In the genomic region with DNA sequence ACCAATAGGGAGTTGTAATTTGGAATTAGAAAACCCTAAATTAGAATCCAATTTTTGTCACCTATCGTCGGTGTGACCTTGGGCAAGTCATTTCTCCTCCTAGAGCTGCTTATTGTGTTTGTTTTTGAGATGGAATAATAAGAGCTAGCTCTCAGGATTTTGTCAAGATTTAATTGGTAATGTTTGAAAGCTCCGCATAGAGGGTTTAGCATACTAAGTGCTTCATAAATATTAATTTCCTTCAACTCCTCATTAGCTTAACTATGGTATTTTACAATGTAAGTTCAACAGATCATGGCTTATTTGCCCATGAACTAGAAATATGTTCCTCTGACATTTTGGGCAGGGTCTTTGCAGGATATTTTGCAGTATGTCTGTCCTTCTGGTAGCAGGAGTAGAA, we compare ENCODE assay signal across 15 mouse cellular contexts.
DNase-seq lines count a peak whose midpoint lies in the region; ATAC-seq lines count a peak whose summit lies in the region.
"Had no signal": no experiment of that assay in that cellular context is flagged by ENCODE, and none has a peak within 500 bp of the region (broad histone marks: within the 10 kb centered on the region; RNA-seq: fewer than 3 reads in every experiment).

No protein-coding gene starts in this region.

- H3K9me3 ChIP-seq in forebrain, embryonic 13.5 days (replicated peaks) = no peaks in the 10 kb centered on the region
- H3K9me3 ChIP-seq in forebrain, embryonic 10.5 days = no peaks in the 10 kb centered on the region
- no peaks in the 10 kb centered on the region for H3K9me3 ChIP-seq in forebrain, embryonic 15.5 days
- no peaks in the 10 kb centered on the region for H3K9me3 ChIP-seq in forebrain, embryonic 12.5 days
- H3K9me3 ChIP-seq: embryonic facial prominence, embryonic 10.5 days; embryonic facial prominence, embryonic 12.5 days had no signal

- H3K36me3 ChIP-seq in forebrain, embryonic 13.5 days (ENCODE audit: poor library complexity, severe bottlenecking) = no peaks in the 10 kb centered on the region
- H3K36me3 ChIP-seq in forebrain, embryonic 10.5 days (replicated peaks) = no peaks in the 10 kb centered on the region
- no peaks in the 10 kb centered on the region for H3K36me3 ChIP-seq in forebrain, embryonic 15.5 days
- H3K36me3 ChIP-seq in forebrain, embryonic 12.5 days (replicated peaks) = no peaks in the 10 kb centered on the region
- H3K36me3 ChIP-seq: embryonic facial prominence, embryonic 10.5 days; embryonic facial prominence, embryonic 12.5 days had no signal

- ATAC-seq in forebrain, embryonic 13.5 days = peak; percentile 36; the same call in 1 of the 2 replicates
- ATAC-seq in forebrain, embryonic 15.5 days (replicated peaks) = peak; percentile 16; the same call in 1 of the 2 replicates
- no peak for ATAC-seq in forebrain, embryonic 12.5 days (ENCODE audit: low FRiP score)

- H3K4me3 ChIP-seq in forebrain, embryonic 13.5 days = no peak overlapping the region
- H3K4me3 ChIP-seq in forebrain, embryonic 10.5 days = no peak overlapping the region
- no peak overlapping the region for H3K4me3 ChIP-seq in forebrain, embryonic 15.5 days
- H3K4me3 ChIP-seq in forebrain, embryonic 12.5 days (replicated peaks) = no peak overlapping the region
- H3K4me3 ChIP-seq: embryonic facial prominence, embryonic 10.5 days; embryonic facial prominence, embryonic 12.5 days had no signal

- H3K9ac ChIP-seq in forebrain, embryonic 13.5 days = no peak overlapping the region
- H3K9ac ChIP-seq in forebrain, embryonic 15.5 days (replicated peaks) = no peak overlapping the region
- H3K9ac ChIP-seq in forebrain, embryonic 12.5 days = no peak overlapping the region
- H3K9ac ChIP-seq: embryonic facial prominence, embryonic 12.5 days had no signal

- no peaks in the 10 kb centered on the region for H3K27me3 ChIP-seq in forebrain, embryonic 13.5 days
- no peaks in the 10 kb centered on the region for H3K27me3 ChIP-seq in forebrain, embryonic 10.5 days (ENCODE audit: poor library complexity, severe bottlenecking)
- H3K27me3 ChIP-seq in forebrain, embryonic 15.5 days = no peaks in the 10 kb centered on the region
- H3K27me3 ChIP-seq in forebrain, embryonic 12.5 days = no peaks in the 10 kb centered on the region
- H3K27me3 ChIP-seq: embryonic facial prominence, embryonic 12.5 days had no signal

- 42% methylated on average over 3 of the region's 3 CpGs for WGBS in forebrain, embryonic 13.5 days
- 85% methylated on average over 3 of the region's 3 CpGs for WGBS in forebrain, embryonic 10.5 days
- 35% methylated on average over 3 of the region's 3 CpGs for WGBS in forebrain, embryonic 15.5 days
- WGBS in forebrain, embryonic 12.5 days = 54% methylated on average over 3 of the region's 3 CpGs

- no peak for DNase-seq in forebrain, embryonic 10.5 days (ENCODE audit: extremely low spot score, low spot score)
- DNase-seq in kidney, adult 11 months = no peak
- DNase-seq: adrenal gland, adult 2 months; adrenal gland, postnatal 10 days; adrenal gland, postnatal 25 days; cerebellum, adult 11-12 months; cerebellum, adult 2 months; cerebellum, adult 9-10 months; cerebellum, postnatal 10 days; cerebellum, postnatal 25 days had no signal

- no peak overlapping the region for H3K4me2 ChIP-seq in forebrain, embryonic 13.5 days
- H3K4me2 ChIP-seq in forebrain, embryonic 15.5 days (replicated peaks) = no peak overlapping the region
- H3K4me2 ChIP-seq in forebrain, embryonic 12.5 days = no peak overlapping the region
- H3K4me2 ChIP-seq: embryonic facial prominence, embryonic 12.5 days had no signal

- no peak overlapping the region for H3K27ac ChIP-seq in forebrain, embryonic 13.5 days
- no peak overlapping the region for H3K27ac ChIP-seq in forebrain, embryonic 10.5 days
- H3K27ac ChIP-seq in forebrain, embryonic 15.5 days (replicated peaks) = no peak overlapping the region
- H3K27ac ChIP-seq in forebrain, embryonic 12.5 days = no peak overlapping the region
- H3K27ac ChIP-seq: embryonic facial prominence, embryonic 10.5 days; embryonic facial prominence, embryonic 12.5 days had no signal

- H3K4me1 ChIP-seq in forebrain, embryonic 13.5 days = no peaks in the 10 kb centered on the region
- H3K4me1 ChIP-seq in forebrain, embryonic 10.5 days = 0 out of 2 replicates have a peak, but pooled peaks cover 5% of the 10 kb centered on the region
- H3K4me1 ChIP-seq in forebrain, embryonic 15.5 days = no peaks in the 10 kb centered on the region
- H3K4me1 ChIP-seq in forebrain, embryonic 12.5 days = peaks cover 4% of the 10 kb centered on the region
- H3K4me1 ChIP-seq: embryonic facial prominence, embryonic 10.5 days; embryonic facial prominence, embryonic 12.5 days had no signal
